Mouse (Mus musculus) thymus, adult 2 months (tissue): ENCODE measurements around the gene Ntm.

Experiments used
- CTCF ChIP-seq: fragments of 200-500 bp; IDR thresholded peaks from 2 replicates; pipeline ENCODE4 v1.5.1; 2012; ENCODE audit warnings: mild to moderate bottlenecking, control low read depth, low read length, moderate library complexity, borderline replicate concordance; ENCODE audit not compliant: control insufficient read depth, poor library complexity, insufficient read depth; ENCODE audit errors: extremely low read depth
- POLR2A ChIP-seq: fragments of 200-500 bp; IDR thresholded peaks from 2 replicates; pipeline ENCODE4 v1.6.1; 2012; ENCODE audit warnings: mild to moderate bottlenecking, low read length, control low read depth, moderate library complexity; ENCODE audit not compliant: control insufficient read depth, poor library complexity, insufficient read depth; ENCODE audit errors: extremely low read depth

GRCm38 (mm10) chr9:29106771-29107170 lies 856.2 kb downstream of the Ntm start:
- TF ChIP-seq CTCF (no peak), POLR2A (no peak)
